Mouse (Mus musculus) hindbrain, embryonic 10.5 days (tissue): Measurements from ENCODE around the gene Tgm1. TPM values are rescaled to one million over a fixed set of nuclear protein-coding genes. Genes with fewer than 3 reads are reported as not detected.

Source experiments
- DNase-seq: peaks from one replicate; pipeline ENCODE4 v3.0.0-alpha.2; 2017; ENCODE audit warnings: low spot score
- H3K27ac ChIP-seq: fragments of 300-500 bp; sonication (generic); 2 replicates; pipeline ENCODE4 v1.5.1; 2016; ENCODE audit warnings: mild to moderate bottlenecking, moderate library complexity
- H3K27me3 ChIP-seq: fragments of 300-500 bp; sonication (generic); 2 replicates; pipeline ENCODE4 v1.6.1; 2016; ENCODE audit warnings: mild to moderate bottlenecking; ENCODE audit not compliant: poor library complexity, insufficient read depth, severe bottlenecking
- H3K36me3 ChIP-seq: fragments of 300-500 bp; sonication (generic); 2 replicates; pipeline ENCODE4 v1.6.1; 2016; ENCODE audit warnings: mild to moderate bottlenecking, moderate library complexity
- H3K4me1 ChIP-seq: fragments of 300-500 bp; sonication (generic); replicated peaks from 2 replicates; pipeline ENCODE4 v1.6.1; 2016; ENCODE audit warnings: mild to moderate bottlenecking
- H3K4me3 ChIP-seq: fragments of 300-500 bp; sonication (generic); 2 replicates; pipeline ENCODE4 v1.5.1; 2016; ENCODE audit warnings: mild to moderate bottlenecking, moderate library complexity
- H3K9me3 ChIP-seq: fragments of 300-500 bp; sonication (generic); 2 replicates; pipeline ENCODE4 v1.6.1; 2016; ENCODE audit warnings: mild to moderate bottlenecking, moderate library complexity
- WGBS: fragments of 180-500 bp; shearing (Covaris S2); methylation state at CpG from one replicate; pipeline ENCODE4 v1.1.7; 2016; 5-methylcytosine and 5-hydroxymethylcytosine counted together
- polyA plus RNA-seq: library from polyadenylated mRNA; unstranded; fragments of >200 nt; fragmentation: Nextera tagmentation; extraction: Ambion mirVana; gene quantifications from 2 replicates; pipeline ENCODE4 v1.2.1, GENCODE M21; 2016

Tgm1 gene
- polyA plus RNA-seq, 1 experiment from 2014 or later, result 0.81 TPM

DNA sequence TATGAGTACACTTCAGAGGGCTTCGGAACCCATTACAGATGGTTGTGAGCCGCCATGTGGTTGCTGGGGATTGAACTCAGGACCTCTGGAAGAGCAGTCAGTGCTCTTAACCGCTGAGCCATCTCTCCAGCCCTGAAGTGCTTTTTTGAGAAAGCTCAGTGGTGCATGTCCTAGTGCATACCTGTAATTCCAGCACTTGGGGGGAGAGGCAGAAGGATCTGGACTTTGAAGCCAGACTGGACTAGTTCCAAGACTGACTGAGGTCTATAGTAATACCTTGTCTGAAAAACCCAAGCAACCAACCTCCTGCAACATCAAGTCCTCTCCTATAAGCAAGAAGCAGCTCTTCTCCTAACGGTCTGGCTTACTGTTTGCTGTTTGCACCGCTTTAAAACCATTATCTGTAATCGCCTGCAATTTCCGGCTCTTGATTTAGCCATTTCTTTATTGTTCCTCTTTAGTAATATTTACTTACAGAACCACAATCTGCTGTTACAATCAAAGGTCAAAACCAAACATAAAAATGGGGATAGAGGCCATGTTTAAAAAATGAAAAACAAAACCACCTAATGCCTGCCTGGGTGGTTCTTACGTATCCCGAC, 23.5 kb upstream of the Tgm1 start:
- no peak overlapping the region for H3K4me3 ChIP-seq
- WGBS, result 86% methylated on average over 9 of the region's 9 CpGs
- 0 out of 2 replicates have a peak, but pooled peaks cover 7% of the 10 kb centered on the region for H3K27me3 ChIP-seq
- H3K27ac ChIP-seq, result no peak overlapping the region
- H3K9me3 ChIP-seq, result no peaks in the 10 kb centered on the region
- H3K4me1 ChIP-seq, result no peaks in the 10 kb centered on the region
- H3K36me3 ChIP-seq, result peaks cover 35% of the 10 kb centered on the region
- DNase-seq, result no peak

DNA sequence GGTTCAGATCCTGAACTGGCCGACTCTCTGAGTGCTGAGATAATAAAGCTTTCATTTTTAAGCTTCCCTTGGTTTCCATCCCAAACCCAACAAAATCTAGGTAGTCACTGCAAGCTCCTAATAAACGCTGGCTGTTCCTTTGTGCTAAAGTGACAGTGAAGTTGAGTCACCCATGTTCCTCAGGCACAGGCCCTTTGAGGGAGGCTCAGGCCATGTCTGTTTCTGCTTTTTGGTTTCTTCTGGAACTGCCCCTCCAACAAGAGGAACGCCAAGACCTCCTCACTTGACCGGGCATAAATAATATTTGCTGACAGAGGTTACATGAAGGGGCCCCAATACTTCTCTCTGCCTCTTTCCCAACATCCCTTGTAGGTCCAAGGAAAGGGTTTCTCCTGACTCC, 22.0 kb upstream of the Tgm1 start:
- 83% methylated on average over 4 of the region's 4 CpGs for WGBS
- H3K9me3 ChIP-seq, result no peaks in the 10 kb centered on the region
- H3K27me3 ChIP-seq, result 0 out of 2 replicates have a peak, but pooled peaks cover 7% of the 10 kb centered on the region
- H3K36me3 ChIP-seq, result peaks cover 27% of the 10 kb centered on the region
- no peak overlapping the region for H3K4me3 ChIP-seq
- no peak for DNase-seq
- no peaks in the 10 kb centered on the region for H3K4me1 ChIP-seq
- H3K27ac ChIP-seq, result no peak overlapping the region

DNA sequence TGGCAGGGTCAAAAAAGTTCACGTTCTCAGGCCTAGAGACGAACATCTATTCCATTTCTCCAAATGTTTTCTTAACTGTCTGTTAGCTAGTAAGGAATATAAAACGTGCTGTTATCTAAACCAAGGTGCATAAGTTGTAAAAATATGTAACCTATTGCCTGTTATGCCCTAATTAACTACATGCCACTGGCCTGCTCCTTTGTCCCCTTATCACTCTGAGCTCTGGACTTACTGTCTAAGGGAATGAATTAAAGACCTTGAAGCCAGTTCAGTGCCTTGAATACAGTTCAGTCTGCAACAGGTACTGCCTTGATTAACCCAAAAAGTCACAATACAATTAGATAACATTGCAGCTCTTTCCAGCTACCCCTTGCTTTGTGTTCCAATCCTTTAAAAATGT, 21.6 kb upstream of the Tgm1 start:
- Histone ChIP-seq H3K4me3 (no peak overlapping the region), H3K36me3 (peaks cover 23% of the 10 kb centered on the region), H3K4me1 (no peaks in the 10 kb centered on the region), H3K27me3 (0 out of 2 replicates have a peak, but pooled peaks cover 7% of the 10 kb centered on the region), H3K27ac (no peak overlapping the region), H3K9me3 (no peaks in the 10 kb centered on the region)
- WGBS, result 75% methylated on average over 3 of the region's 3 CpGs
- DNase-seq, result no peak

DNA sequence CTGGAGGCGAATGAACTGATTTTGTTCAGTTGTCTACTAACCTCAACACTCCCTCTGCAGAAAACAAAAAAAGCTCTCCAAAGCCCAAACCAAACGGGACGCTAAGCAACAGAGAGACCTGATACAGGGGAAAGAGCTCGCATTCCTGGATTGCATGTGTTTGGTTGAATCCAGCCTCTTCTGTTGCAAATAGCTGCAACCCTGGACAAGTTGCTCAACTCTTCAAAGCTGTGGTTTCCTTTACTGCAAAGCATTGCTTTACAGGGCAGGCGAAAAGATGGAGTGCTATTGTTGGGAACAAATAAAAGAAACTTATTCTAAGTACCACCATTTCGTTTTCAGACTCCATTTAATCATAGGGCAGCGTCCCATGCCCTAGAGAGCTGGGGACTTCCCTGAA, 21.1 kb upstream of the Tgm1 start:
- H3K36me3 ChIP-seq, result peaks cover 18% of the 10 kb centered on the region
- no peak overlapping the region for H3K4me3 ChIP-seq
- 0 out of 2 replicates have a peak, but pooled peaks cover 7% of the 10 kb centered on the region for H3K27me3 ChIP-seq
- H3K9me3 ChIP-seq, result no peaks in the 10 kb centered on the region
- no peak overlapping the region for H3K27ac ChIP-seq
- 79% methylated on average over 7 of the region's 7 CpGs for WGBS
- no peak for DNase-seq
- H3K4me1 ChIP-seq, result no peaks in the 10 kb centered on the region

DNA sequence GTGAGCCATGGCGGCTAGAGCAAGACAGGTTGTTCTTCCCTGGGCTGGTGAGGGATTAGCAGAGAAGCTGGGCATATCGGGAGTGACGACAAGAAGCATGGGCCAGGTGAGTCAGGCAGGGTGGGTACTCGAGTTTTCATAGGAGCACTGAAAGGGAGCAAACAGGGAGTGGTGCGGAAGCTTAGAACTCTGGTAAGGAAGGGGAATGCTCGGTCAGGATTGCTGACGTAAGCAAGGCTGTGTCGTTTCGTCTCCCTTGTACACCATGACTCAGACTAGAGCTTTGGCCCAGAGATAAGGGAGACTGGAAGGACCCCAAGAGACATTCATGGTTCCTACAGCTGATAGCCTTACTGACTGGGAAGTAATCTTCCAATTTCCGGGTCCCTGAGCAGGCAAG, 20.2 kb upstream of the Tgm1 start:
- peaks cover 8% of the 10 kb centered on the region for H3K36me3 ChIP-seq
- H3K27ac ChIP-seq, result no peak overlapping the region
- 78% methylated on average over 10 of the region's 10 CpGs for WGBS
- 0 out of 2 replicates have a peak, but pooled peaks cover 7% of the 10 kb centered on the region for H3K27me3 ChIP-seq
- no peak overlapping the region for H3K4me3 ChIP-seq
- no peaks in the 10 kb centered on the region for H3K9me3 ChIP-seq
- no peak for DNase-seq
- no peaks in the 10 kb centered on the region for H3K4me1 ChIP-seq

DNA sequence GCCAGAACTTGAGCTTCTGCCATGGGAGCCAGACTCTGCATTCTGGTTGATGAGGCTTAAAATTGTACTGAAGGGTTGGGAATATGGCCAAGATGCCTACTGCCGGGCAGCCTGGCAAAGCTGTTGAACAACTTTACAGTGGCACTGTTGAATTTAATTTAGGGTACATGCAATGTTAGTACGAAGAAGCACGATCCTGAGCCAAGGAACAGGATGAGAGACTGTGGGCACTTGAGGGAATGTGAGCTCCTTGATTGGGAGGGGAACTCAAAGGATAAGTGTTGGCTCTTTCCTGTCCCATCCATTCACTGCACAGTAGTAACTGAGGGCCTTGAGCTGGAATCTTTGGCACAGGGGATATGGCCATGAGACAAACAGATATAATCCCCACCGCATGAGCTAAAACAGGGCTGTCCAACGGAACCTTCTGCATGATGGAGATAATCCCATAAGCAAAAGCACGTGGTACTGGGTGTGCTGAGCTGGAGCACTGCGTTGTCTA, 16.9 kb upstream of the Tgm1 start:
- Histone ChIP-seq H3K36me3 (no peaks in the 10 kb centered on the region), H3K9me3 (no peaks in the 10 kb centered on the region), H3K4me3 (no peak overlapping the region), H3K27me3 (0 out of 2 replicates have a peak, but pooled peaks cover 7% of the 10 kb centered on the region), H3K4me1 (no peaks in the 10 kb centered on the region), H3K27ac (no peak overlapping the region)
- no peak for DNase-seq
- 90% methylated on average over 7 of the region's 7 CpGs for WGBS

DNA sequence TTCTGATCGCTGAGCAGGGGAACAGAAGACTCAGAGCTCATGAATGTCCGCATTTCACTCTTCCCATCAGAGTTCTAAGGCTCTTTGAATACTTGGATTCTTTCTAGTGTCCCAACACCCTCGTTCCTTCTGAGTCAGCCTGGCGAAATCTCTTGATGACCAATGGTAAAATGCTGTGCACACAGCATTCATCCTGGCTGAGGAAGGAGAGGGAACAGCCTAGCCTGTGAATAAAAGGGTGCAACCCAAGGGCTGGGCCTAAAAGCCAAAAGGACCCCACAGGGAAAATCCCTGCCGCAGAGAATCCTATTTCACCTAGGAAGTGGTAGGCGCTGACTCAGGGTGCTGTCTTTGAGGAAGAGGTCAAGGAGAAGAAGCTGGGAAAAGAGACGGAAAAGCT, 16.4 kb upstream of the Tgm1 start:
- no peak for DNase-seq
- H3K27ac ChIP-seq, result no peak overlapping the region
- H3K36me3 ChIP-seq, result no peaks in the 10 kb centered on the region
- 81% methylated on average over 7 of the region's 7 CpGs for WGBS
- no peak overlapping the region for H3K4me3 ChIP-seq
- 0 out of 2 replicates have a peak, but pooled peaks cover 7% of the 10 kb centered on the region for H3K27me3 ChIP-seq
- H3K4me1 ChIP-seq, result no peaks in the 10 kb centered on the region
- no peaks in the 10 kb centered on the region for H3K9me3 ChIP-seq

DNA sequence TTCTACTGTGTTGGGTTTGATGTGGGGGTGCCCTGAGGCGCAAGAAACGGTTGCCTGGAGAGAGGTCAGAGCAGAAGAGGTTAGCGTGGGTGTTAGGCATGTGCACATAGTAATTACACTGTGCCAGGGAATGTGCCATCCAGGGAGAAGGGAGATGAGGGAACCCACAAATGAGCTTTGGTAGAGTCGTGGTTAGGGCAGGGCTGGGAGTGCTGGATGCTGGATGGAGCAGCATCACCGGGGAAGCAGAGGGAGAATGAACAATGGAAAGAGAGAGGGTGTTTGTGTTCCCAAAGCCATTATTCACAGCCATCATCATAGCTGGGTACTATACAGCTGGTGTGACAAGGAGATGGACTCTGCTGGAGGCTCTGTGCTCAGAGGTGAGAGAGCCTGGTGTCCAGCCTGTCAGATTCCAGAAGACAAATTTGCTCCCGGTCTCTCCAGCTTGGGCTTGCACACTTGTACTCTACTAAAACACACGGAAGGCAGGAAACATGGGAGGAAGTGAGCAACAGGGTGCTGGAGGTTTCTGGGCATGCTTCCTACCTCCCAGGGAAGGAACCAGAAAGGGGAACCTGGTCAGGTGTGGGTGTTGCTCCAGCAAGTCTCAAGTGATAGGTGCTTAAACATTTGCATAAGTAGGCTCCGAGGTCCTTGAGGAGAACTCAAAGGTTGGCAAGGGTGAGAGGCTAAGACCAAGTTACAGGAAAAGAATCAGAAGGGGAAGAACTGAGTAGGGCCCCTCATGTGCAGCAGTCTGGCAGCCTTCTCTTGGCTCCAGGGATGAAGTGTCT, 14.4 kb upstream of the Tgm1 start:
- Histone ChIP-seq H3K9me3 (no peaks in the 10 kb centered on the region), H3K4me1 (no peaks in the 10 kb centered on the region), H3K36me3 (no peaks in the 10 kb centered on the region), H3K4me3 (no peak overlapping the region), H3K27ac (no peak overlapping the region), H3K27me3 (no peaks in the 10 kb centered on the region)
- WGBS, result 69% methylated on average over 8 of the region's 8 CpGs
- DNase-seq, result no peak

DNA sequence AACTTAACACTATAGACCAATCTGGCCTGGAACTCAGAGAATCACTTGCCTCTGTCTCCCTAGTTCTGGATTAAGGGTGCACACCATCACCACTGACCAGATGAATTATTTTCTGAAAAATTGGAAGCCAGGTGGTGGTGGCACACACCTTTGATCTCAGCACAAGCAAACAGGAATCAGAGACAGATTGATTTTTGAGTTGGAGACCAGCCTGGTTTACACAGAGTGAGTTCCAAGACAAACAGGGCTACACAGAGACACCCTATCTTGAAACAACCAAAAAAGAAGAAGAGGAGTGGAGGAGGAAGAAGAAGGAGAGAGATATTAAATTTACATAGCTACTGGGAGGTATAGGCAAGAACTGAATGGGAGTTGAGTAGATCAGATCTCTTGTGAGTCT, 12.5 kb upstream of the Tgm1 start:
- no peaks in the 10 kb centered on the region for H3K9me3 ChIP-seq
- H3K4me1 ChIP-seq, result peaks cover 12% of the 10 kb centered on the region
- H3K36me3 ChIP-seq, result no peaks in the 10 kb centered on the region
- no peak overlapping the region for H3K4me3 ChIP-seq
- H3K27me3 ChIP-seq, result no peaks in the 10 kb centered on the region
- DNase-seq, result no peak
- no peak overlapping the region for H3K27ac ChIP-seq

DNA sequence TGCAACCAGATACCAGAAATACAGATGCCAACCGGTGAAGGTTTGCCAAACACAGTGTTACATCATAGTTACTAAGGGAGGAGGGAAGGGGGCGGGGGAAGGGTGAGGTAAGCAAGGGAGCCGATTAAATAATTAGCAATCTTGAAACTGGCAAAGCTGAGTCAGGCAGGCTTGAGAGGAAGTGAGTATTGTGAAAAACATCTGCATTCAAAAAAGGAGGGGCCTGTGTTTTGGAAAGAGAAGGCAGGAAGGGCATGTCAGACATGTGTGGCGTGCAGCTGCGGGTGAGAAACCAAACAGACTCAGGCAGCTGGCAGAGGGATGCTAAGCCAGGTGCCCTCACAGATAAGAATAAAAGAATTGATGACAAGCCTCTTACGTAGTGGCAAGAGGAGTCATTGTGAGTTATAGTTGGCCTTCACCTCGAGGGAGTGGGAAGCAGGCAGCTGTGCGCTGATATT, 10.7 kb upstream of the Tgm1 start:
- Histone ChIP-seq H3K4me1 (peaks cover 16% of the 10 kb centered on the region), H3K36me3 (peaks cover 10% of the 10 kb centered on the region), H3K9me3 (no peaks in the 10 kb centered on the region), H3K4me3 (no peak overlapping the region), H3K27me3 (no peaks in the 10 kb centered on the region), H3K27ac (no peak overlapping the region)
- WGBS, result 69% methylated on average over 8 of the region's 8 CpGs
- no peak for DNase-seq

DNA sequence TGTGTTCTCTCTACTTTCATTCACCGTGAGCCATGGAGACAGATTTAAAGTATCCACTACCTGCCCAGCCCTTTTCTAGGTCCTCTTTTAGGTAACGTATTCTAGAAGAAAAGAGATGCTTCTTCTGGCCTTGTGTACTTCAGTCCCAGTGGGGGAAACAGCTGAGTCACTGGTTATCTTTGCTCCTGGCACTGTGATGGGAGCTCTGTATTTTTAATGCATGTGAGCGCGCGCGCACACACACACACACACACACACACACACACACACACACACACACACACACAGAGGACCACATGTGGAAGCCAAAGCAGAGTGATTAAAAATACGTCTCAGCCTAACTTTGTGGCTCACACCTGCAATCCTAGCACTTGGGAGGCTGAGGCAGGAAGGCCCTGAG, 9.7 kb upstream of the Tgm1 start:
- H3K4me1 ChIP-seq, result peaks cover 16% of the 10 kb centered on the region
- H3K4me3 ChIP-seq, result no peak overlapping the region
- H3K27me3 ChIP-seq, result no peaks in the 10 kb centered on the region
- no peaks in the 10 kb centered on the region for H3K9me3 ChIP-seq
- peaks cover 20% of the 10 kb centered on the region for H3K36me3 ChIP-seq
- no peak for DNase-seq
- H3K27ac ChIP-seq, result no peak overlapping the region
- WGBS, result 93% methylated on average over 7 of the region's 7 CpGs

DNA sequence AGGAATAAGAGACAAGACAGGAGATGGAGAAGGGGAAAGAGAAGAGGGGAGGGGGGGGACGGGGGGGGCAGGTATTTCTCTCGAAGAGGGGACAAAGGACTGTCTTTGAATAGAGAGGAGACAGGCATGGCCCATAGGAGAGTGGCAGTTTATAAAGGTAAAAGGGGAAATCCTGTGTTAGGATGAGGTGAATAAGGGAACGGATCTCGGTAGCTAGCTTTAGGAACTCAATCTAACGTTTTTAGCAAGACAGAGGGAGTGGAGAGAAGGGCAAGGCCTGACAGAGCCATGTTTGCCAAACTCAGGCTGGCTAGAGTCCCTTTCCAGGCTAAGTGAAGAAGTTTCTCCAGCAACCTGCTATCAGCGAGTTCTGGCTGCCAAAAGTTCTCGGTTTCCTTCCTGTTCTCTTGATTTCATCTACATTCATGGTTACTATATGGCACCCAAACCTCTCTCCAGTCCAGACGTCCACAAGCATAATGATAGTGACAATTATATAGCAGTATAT, 8.8 kb upstream of the Tgm1 start:
- Histone ChIP-seq H3K27ac (peak overlapping the region; percentile 94), H3K27me3 (no peaks in the 10 kb centered on the region), H3K9me3 (no peaks in the 10 kb centered on the region), H3K36me3 (peaks cover 29% of the 10 kb centered on the region), H3K4me3 (peak overlapping the region; percentile 87), H3K4me1 (peaks cover 16% of the 10 kb centered on the region)
- WGBS, result 53% methylated on average over 8 of the region's 8 CpGs
- no peak for DNase-seq
